ENCODE assay signal across 28 mouse cellular contexts in the genomic region with DNA sequence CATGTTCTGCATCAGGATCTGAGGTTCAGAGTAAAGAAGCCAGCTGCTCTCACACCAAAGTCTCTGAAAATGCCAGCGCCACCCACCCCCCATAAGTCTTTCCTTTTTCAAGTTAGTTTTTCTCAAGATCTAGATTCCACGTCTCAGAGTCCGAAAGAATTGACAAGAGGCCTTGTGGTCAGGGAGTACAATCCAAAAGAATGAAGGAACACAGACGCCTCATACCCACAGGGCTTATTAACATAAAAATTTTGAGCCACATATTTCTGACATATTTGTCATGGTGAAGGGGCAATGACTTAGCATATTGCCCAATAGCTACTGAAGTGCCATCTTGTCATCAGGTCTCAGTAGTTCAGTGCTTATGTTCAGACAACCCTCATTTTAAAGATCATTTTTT.
DNase-seq lines count a peak whose midpoint lies in the region; ATAC-seq and TF ChIP-seq lines count a peak whose summit lies in the region.
"Had no signal": no experiment of that assay in that cellular context is flagged by ENCODE, and none has a peak within 500 bp of the region (broad histone marks: within the 10 kb centered on the region; RNA-seq: fewer than 3 reads in every experiment).

No protein-coding gene starts in this region.

- 0 out of 2 replicates have a peak, but pooled peaks cover 3% of the 10 kb centered on the region for H3K36me3 ChIP-seq in E14TG2a.4 (ENCODE audit: insufficient read depth, low read length)
- H3K36me3 ChIP-seq: embryonic facial prominence, embryonic 10.5 days; embryonic facial prominence, embryonic 15.5 days; hindbrain, embryonic 12.5 days; limb, embryonic 10.5 days; limb, embryonic 15.5 days; liver, embryonic 13.5 days had no signal

- peaks cover 51% of the 10 kb centered on the region for H3K4me1 ChIP-seq in E14TG2a.4 (replicated peaks; ENCODE audit: low read depth, low read length)
- H3K4me1 ChIP-seq: liver, embryonic 13.5 days had no signal

- H3K4me3 ChIP-seq in E14TG2a.4 (replicated peaks; ENCODE audit: low read length), result 0 out of 2 replicates have a peak overlapping the region, but pooled peaks have one; percentile 5
- H3K4me3 ChIP-seq: embryonic facial prominence, embryonic 10.5 days; embryonic facial prominence, embryonic 15.5 days; forebrain, embryonic 13.5 days; hindbrain, embryonic 12.5 days; limb, embryonic 10.5 days; limb, embryonic 15.5 days; liver, embryonic 13.5 days had no signal

- peaks cover 26% of the 10 kb centered on the region for H3K9me3 ChIP-seq in E14TG2a.4 (ENCODE audit: low read length)
- H3K9me3 ChIP-seq: embryonic facial prominence, embryonic 10.5 days; embryonic facial prominence, embryonic 15.5 days; forebrain, embryonic 13.5 days; hindbrain, embryonic 12.5 days; limb, embryonic 10.5 days; limb, embryonic 15.5 days; liver, embryonic 13.5 days had no signal

- H3K27me3 ChIP-seq in E14TG2a.4 (ENCODE audit: insufficient read depth, low read length), result no peaks in the 10 kb centered on the region
- H3K27me3 ChIP-seq: embryonic facial prominence, embryonic 15.5 days; forebrain, embryonic 13.5 days; hindbrain, embryonic 12.5 days; limb, embryonic 15.5 days; liver, embryonic 13.5 days had no signal

- TF ChIP-seq CTCF in E14TG2a.4 (conservative IDR thresholded peaks at IDR 0.05; ENCODE audit: low read length), result no peak

- peak; percentile 32 for ATAC-seq in granulocyte monocyte progenitor cell, adult 5-6 weeks (replicated peaks; ENCODE audit: poor library complexity, severe bottlenecking)
- ATAC-seq: CD4-positive, CD25-positive, alpha-beta regulatory T cell, adult 4 months; forebrain, embryonic 13.5 days; intestine, embryonic 16.5 days had no signal

- DNase-seq in lung, postnatal 36 days, result peak; percentile 20
- DNase-seq in lung, postnatal 4 days, result no peak
- no peak for DNase-seq in cerebellum, postnatal 4 days (ENCODE audit: low spot score in 2 of 2)
- no peak for DNase-seq in frontal cortex, postnatal 36 days (ENCODE audit: low spot score in 2 of 2)
- no peak for DNase-seq in right cerebral cortex, postnatal 25 days
- DNase-seq: adrenal gland, adult 8-10 months; cerebellum, adult 11-12 months; cerebellum, adult 9-11 months; gastrocnemius, postnatal 25 days; heart, adult 18-20 months; heart, postnatal 36 days; layer of hippocampus, postnatal 36 days; liver, embryonic 13.5 days; midbrain, embryonic 14.5 days; retina, postnatal 1 day; right cerebral cortex, postnatal 14 days; spleen, adult 18-20 months; thymus, postnatal 25 days had no signal
